Mouse (Mus musculus): Measurements from ENCODE around the gene Naa25. TPM values are rescaled to one million over a fixed set of nuclear protein-coding genes. Genes with fewer than 3 reads are reported as not detected.

Naa25 gene
- polyA plus RNA-seq, 1 experiment from 2014 or later = 14.3 TPM

- peak overlapping the region; percentile 66 for H3K4me2 ChIP-seq (replicated peaks; ENCODE audit: low read depth, low read length)
- peak overlapping the region; percentile 92 for H3K27ac ChIP-seq (ENCODE audit: low read length)
- peak overlapping the region; percentile 61 for H3K4me3 ChIP-seq (ENCODE audit: low read depth, low read length)
- TF ChIP-seq CTCF (IDR thresholded peaks at IDR 0.05) (no peak), EP300 (IDR thresholded peaks at IDR 0.05) (no peak)
- peak; percentile 66 for DNase-seq (ENCODE audit: low spot score)
- H3K9me3 ChIP-seq (ENCODE audit: low read length) = no peaks in the 10 kb centered on the region
- H3K27me3 ChIP-seq (replicated peaks; ENCODE audit: insufficient read depth, low read length) = no peaks in the 10 kb centered on the region
- ATAC-seq = peak; percentile 48
- H3K4me1 ChIP-seq (ENCODE audit: insufficient read depth, low read depth, low read length) = no peaks in the 10 kb centered on the region
- H3K36me3 ChIP-seq (ENCODE audit: insufficient read depth, low read length) = peaks cover 5% of the 10 kb centered on the region
- H3K9ac ChIP-seq (replicated peaks; ENCODE audit: low read depth) = peak overlapping the region; percentile 75
- WGBS = 1% methylated on average over 27 of the region's 47 CpGs
Measured at GRCm38 (mm10) chr5:121384757-121385460, 12.8 kb upstream of the Naa25 start.

DNA sequence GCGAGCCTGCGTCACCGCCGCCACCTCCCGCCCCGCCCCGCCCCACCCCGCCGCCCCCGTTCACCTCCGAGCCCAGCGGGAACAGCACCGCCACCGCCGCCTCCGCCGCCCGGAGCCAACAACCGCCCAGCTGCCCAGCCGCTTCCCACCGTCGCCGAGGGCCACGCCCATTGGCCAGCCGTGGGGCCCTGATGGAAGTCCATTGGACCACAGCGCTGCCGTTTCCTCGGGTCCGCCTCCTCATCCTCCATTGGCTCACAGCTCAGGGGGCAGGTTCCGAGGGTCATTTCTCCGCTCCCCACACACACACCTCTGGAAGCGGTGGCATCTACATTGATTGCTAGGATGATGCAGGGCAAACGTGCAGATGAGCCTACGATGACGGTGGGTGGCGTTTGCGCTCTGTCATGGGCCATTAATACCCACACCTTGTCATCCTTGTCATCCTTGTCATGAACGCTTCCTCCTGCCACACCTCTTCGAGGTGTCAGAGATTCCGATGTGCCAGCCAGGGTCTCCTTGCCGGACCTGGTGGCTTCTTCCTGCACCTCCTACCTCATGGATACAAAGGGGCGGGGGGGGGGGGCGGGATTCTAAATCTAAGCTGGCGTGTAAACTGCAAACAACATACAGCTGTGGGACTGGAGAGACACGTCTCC, 12.1 kb upstream of the Naa25 start, which contains the start of gene Trafd1:
Gene Trafd1 (minus strand): TSS at position 172 of the 659 bp plus-strand sequence.
- DNase-seq (ENCODE audit: low spot score) (peak; percentile 98), ATAC-seq (peak; percentile 94)
- Histone ChIP-seq H3K4me1 (ENCODE audit: insufficient read depth, low read depth, low read length) (no peaks in the 10 kb centered on the region), H3K27me3 (replicated peaks; ENCODE audit: insufficient read depth, low read length) (no peaks in the 10 kb centered on the region), H3K9me3 (ENCODE audit: low read length) (no peaks in the 10 kb centered on the region), H3K27ac (ENCODE audit: low read length) (peak within 1 kb of the TSS; percentile 92), H3K9ac (replicated peaks; ENCODE audit: low read depth) (peak within 1 kb of the TSS; percentile 75), H3K36me3 (ENCODE audit: insufficient read depth, low read length) (peaks cover 5% of the 10 kb centered on the region), H3K4me2 (replicated peaks; ENCODE audit: low read depth, low read length) (peak within 1 kb of the TSS; percentile 66), H3K4me3 (ENCODE audit: low read depth, low read length) (peak within 1 kb of the TSS; percentile 61)
- WGBS = under 1% methylated on average over 24 of the region's 45 CpGs
- no peak for TF ChIP-seq EP300 (IDR thresholded peaks at IDR 0.05)

- Histone ChIP-seq H3K9me3 (ENCODE audit: low read length) (no peaks in the 10 kb centered on the region), H3K27me3 (replicated peaks; ENCODE audit: insufficient read depth, low read length) (no peaks in the 10 kb centered on the region), H3K4me3 (ENCODE audit: low read depth, low read length) (peak overlapping the region; percentile 61; the same call in 1 of the 2 replicates), H3K27ac (ENCODE audit: low read length) (peak overlapping the region; percentile 92), H3K36me3 (ENCODE audit: insufficient read depth, low read length) (no peaks in the 10 kb centered on the region; the same call in 1 of the 2 replicates), H3K4me1 (ENCODE audit: insufficient read depth, low read depth, low read length) (no peaks in the 10 kb centered on the region), H3K9ac (replicated peaks; ENCODE audit: low read depth) (no peak overlapping the region), H3K4me2 (replicated peaks; ENCODE audit: low read depth, low read length) (peak overlapping the region; percentile 66)
- DNase-seq (ENCODE audit: low spot score) = peak; percentile 80
- no peak for ATAC-seq
- TF ChIP-seq CTCF (IDR thresholded peaks at IDR 0.05) (no peak), EP300 (IDR thresholded peaks at IDR 0.05) (no peak)
- 22% methylated on average over 22 of the region's 22 CpGs for WGBS
Measured at GRCm38 (mm10) chr5:121386120-121386909, 11.4 kb upstream of the Naa25 start.

DNA sequence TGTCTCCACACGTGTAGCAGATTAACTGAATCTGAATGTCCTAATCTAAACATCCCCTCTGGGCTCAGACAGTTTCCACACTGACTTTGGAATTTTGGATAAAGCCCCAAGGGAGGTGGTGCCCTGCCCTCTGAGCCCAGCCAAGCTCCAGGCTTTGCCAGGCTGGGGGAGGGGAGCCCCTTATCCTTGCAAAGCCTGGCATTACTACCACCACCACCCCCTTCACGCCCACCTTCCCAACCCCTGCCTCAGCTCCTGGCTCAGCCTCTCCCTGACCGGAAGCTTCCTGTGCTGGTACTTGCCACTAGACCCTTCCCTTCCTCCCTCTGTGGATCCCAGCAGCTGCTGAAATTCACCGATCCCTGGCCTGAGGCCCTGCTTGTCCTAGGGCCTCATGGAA, 10.6 kb upstream of the Naa25 start:
- H3K9me3 ChIP-seq (ENCODE audit: low read length) = no peaks in the 10 kb centered on the region
- H3K27me3 ChIP-seq (replicated peaks; ENCODE audit: insufficient read depth, low read length) = no peaks in the 10 kb centered on the region
- no peak for ATAC-seq
- no peak overlapping the region for H3K9ac ChIP-seq (replicated peaks; ENCODE audit: low read depth)
- no peaks in the 10 kb centered on the region for H3K4me1 ChIP-seq (ENCODE audit: insufficient read depth, low read depth, low read length)
- no peak for TF ChIP-seq CTCF (IDR thresholded peaks at IDR 0.05)
- no peak for TF ChIP-seq EP300 (IDR thresholded peaks at IDR 0.05)
- 45% methylated on average over 4 of the region's 4 CpGs for WGBS
- no peaks in the 10 kb centered on the region; the same call in 1 of the 2 replicates for H3K36me3 ChIP-seq (ENCODE audit: insufficient read depth, low read length)
- no peak overlapping the region for H3K4me2 ChIP-seq (replicated peaks; ENCODE audit: low read depth, low read length)
- DNase-seq (ENCODE audit: low spot score) = peak; percentile 62
- H3K4me3 ChIP-seq (ENCODE audit: low read depth, low read length) = no peak overlapping the region
- H3K27ac ChIP-seq (ENCODE audit: low read length) = peak overlapping the region; percentile 92

DNA sequence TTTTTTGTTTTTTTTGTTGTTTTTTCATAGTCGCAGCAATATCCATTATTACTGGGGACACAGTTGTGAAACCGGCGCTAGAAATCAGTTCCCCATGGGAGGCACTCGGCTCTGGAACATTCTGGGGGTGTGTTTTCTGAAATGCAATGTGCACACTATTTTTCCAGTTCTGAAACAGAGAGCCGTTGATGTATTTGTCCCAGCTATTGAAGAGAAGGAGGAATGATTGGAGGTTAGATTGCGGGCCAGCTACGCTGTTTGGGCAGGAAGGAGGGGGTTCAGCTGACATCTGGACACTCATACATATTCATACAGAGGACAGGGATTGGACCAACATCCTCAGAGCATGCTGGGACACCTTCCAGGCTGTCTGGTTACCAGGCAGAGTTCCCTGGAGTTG, 8.6 kb upstream of the Naa25 start:
- WGBS = 53% methylated on average over 7 of the region's 7 CpGs
- DNase-seq (ENCODE audit: low spot score) = peak; percentile 35
- Histone ChIP-seq H3K4me1 (ENCODE audit: insufficient read depth, low read depth, low read length) (no peaks in the 10 kb centered on the region), H3K4me2 (replicated peaks; ENCODE audit: low read depth, low read length) (no peak overlapping the region), H3K4me3 (ENCODE audit: low read depth, low read length) (no peak overlapping the region), H3K27ac (ENCODE audit: low read length) (no peak overlapping the region), H3K27me3 (replicated peaks; ENCODE audit: insufficient read depth, low read length) (no peaks in the 10 kb centered on the region), H3K9me3 (ENCODE audit: low read length) (no peaks in the 10 kb centered on the region), H3K9ac (replicated peaks; ENCODE audit: low read depth) (no peak overlapping the region), H3K36me3 (ENCODE audit: insufficient read depth, low read length) (no peaks in the 10 kb centered on the region)
- no peak for ATAC-seq
- TF ChIP-seq CTCF (IDR thresholded peaks at IDR 0.05) = no peak
- TF ChIP-seq EP300 (IDR thresholded peaks at IDR 0.05) = no peak

DNA sequence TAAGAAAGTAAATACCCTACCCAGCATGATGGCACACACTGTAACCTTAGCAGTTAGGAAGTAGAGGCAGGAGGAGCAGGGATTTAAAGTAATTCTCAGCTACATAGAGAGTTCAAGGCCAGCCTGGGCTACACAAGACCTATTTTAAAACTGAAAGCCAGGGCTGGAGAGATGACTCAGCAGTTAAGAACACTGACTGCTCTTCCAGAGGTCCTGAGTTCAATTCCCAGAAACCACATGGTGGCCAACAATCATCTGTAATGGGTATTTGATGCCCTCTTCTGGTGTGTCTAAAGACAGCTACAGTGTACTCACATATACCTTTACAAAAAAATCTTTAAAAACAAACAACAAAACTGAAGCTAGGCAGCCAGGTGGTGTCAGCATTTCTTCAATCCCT, 8.0 kb upstream of the Naa25 start:
- Histone ChIP-seq H3K9ac (replicated peaks; ENCODE audit: low read depth) (no peak overlapping the region), H3K9me3 (ENCODE audit: low read length) (no peaks in the 10 kb centered on the region), H3K36me3 (ENCODE audit: insufficient read depth, low read length) (no peaks in the 10 kb centered on the region), H3K4me3 (ENCODE audit: low read depth, low read length) (no peak overlapping the region), H3K27me3 (replicated peaks; ENCODE audit: insufficient read depth, low read length) (no peaks in the 10 kb centered on the region), H3K4me2 (replicated peaks; ENCODE audit: low read depth, low read length) (no peak overlapping the region), H3K27ac (ENCODE audit: low read length) (no peak overlapping the region), H3K4me1 (ENCODE audit: insufficient read depth, low read depth, low read length) (no peaks in the 10 kb centered on the region)
- DNase-seq (ENCODE audit: low spot score) (no peak), ATAC-seq (no peak)
- TF ChIP-seq EP300 (IDR thresholded peaks at IDR 0.05) (no peak), CTCF (IDR thresholded peaks at IDR 0.05) (no peak)
